Mouse (Mus musculus): ENCODE results near the gene Fam208b.

- TF ChIP-seq CTCF (IDR thresholded peaks at IDR 0.05; ENCODE audit: low read depth, low read length) (no peak), POLR2A (IDR thresholded peaks at IDR 0.05; ENCODE audit: extremely low read depth, insufficient read depth, low read length) (no peak)
Measured at GRCm38 (mm10) chr13:3659163-3660160, 48.6 kb upstream of the Fam208b start.

Data from liver, adult 2 months (tissue).